Mouse (Mus musculus): ENCODE results near the gene Dusp23. TPM values are rescaled to one million over a fixed set of nuclear protein-coding genes. Genes with fewer than 3 reads are reported as not detected.

The Dusp23 gene
- total RNA-seq, 4 experiments from 2014 or later, result 4.3 to 6.3 (median 5.5) TPM

Other genes with a start within 250 kb of the Dusp23 start
- 1 to 10 TPM in 3 of 4 experiments, under 1 TPM in 1; 0.27 to 5.6 (median 3.3) TPM for gene Slamf9, start 157.6 kb downstream of the Dusp23 start, total RNA-seq (2022)
- 1 to 10 TPM; 5.2 to 9.1 (median 7.9) TPM for gene Igsf9, start 151.2 kb downstream of the Dusp23 start, total RNA-seq (2022)
- 10 to 100 TPM in 3 of 4 experiments, 1 to 10 TPM in 1; 9.6 to 15.4 (median 12.5) TPM for gene Tagln2, start 132.9 kb downstream of the Dusp23 start, total RNA-seq (2022)
- 1 to 10 TPM; 3.7 to 4.7 (median 4.1) TPM for gene Cfap45, start 112.2 kb downstream of the Dusp23 start, total RNA-seq (2022)
- under 1 TPM; 0.32 to 0.67 (median 0.57) TPM for gene Vsig8, start 77.0 kb downstream of the Dusp23 start, total RNA-seq (2022)
- gene Slamf8, start 42.4 kb downstream of the Dusp23 start, total RNA-seq (2022), result under 1 TPM in 2 of 4 experiments, not detected in 2; 0.23 to 0.32 TPM
- not detected for gene Fcrl6, start 30.4 kb downstream of the Dusp23 start, total RNA-seq (2022)
- gene Crp, start 65.1 kb upstream of the Dusp23 start, total RNA-seq (2022), result not detected